Mouse (Mus musculus) MEL (cell line): ENCODE data around the gene Gm20662. TPM values are rescaled to one million over a fixed set of nuclear protein-coding genes. Genes with fewer than 3 reads are reported as not detected.
A peak's percentile ranks its signal among the peaks of the same experiment; 100 is the strongest.
"Not testable (repeated sequence)": the region's sequence is repeated elsewhere in the genome, so short reads cannot be mapped to it uniquely, and the experiment has no call there.

ENCODE experiments used
- DNase-seq: peaks from one replicate; pipeline ENCODE4 v3.0.0; 2011; ENCODE audit warnings: low read depth, low spot score
- H3K27ac ChIP-seq: 2 replicates; pipeline ENCODE4 v1.5.1; 2012; ENCODE audit warnings: low read depth, mild to moderate bottlenecking, control low read depth, low read length, moderate library complexity; ENCODE audit not compliant: control insufficient read depth
- H3K27me3 ChIP-seq, 2 experiments: fragments of 150-350 bp in 1 of 2; sonication (generic) in 1 of 2; 2 replicates each; pipeline ENCODE4 v1.6.1; 2012; ENCODE audit warnings: low read length in 2 of 2, mild to moderate bottlenecking in 2 of 2, improper control_type of control experiment in 1 of 2, moderate library complexity in 1 of 2; ENCODE audit not compliant: insufficient read depth in 2 of 2, control insufficient read depth in 1 of 2
- H3K36me3 ChIP-seq, 2 experiments: 2 replicates each; pipeline ENCODE4 v1.6.1; 2012 to 2014; ENCODE audit warnings: low read length in 2 of 2, improper control_type of control experiment in 1 of 2, inconsistent platforms in 1 of 2, mild to moderate bottlenecking in 1 of 2; ENCODE audit not compliant: insufficient read depth in 2 of 2, control insufficient read depth in 1 of 2
- H3K4me1 ChIP-seq, 2 experiments: fragments of 150-350 bp in 1 of 2; sonication (generic) in 1 of 2; 2 replicates each; pipeline ENCODE4 v1.6.1; 2012; ENCODE audit warnings: low read length in 2 of 2, improper control_type of control experiment in 1 of 2, mild to moderate bottlenecking in 1 of 2; ENCODE audit not compliant: insufficient read depth in 2 of 2, control insufficient read depth in 1 of 2
- H3K4me3 ChIP-seq, 2 experiments: fragments of 150-350 bp in 1 of 2; sonication (generic) in 1 of 2; 2 replicates each; pipeline ENCODE4 v1.5.1; 2012; ENCODE audit warnings: low read depth in 2 of 2, low read length in 2 of 2, mild to moderate bottlenecking in 2 of 2, moderate library complexity in 2 of 2, control low read depth in 1 of 2, improper control_type of control experiment in 1 of 2; ENCODE audit not compliant: control insufficient read depth in 1 of 2, insufficient read depth in 1 of 2
- H3K79me2 ChIP-seq: 2 replicates; pipeline ENCODE4 v1.6.1; 2012; ENCODE audit warnings: mild to moderate bottlenecking, low read length, moderate library complexity; ENCODE audit not compliant: control insufficient read depth, poor library complexity, insufficient read depth
- H3K9ac ChIP-seq: 2 replicates; pipeline ENCODE4 v1.6.1; 2012; ENCODE audit warnings: low read depth, mild to moderate bottlenecking, control low read depth, low read length, moderate library complexity; ENCODE audit not compliant: control insufficient read depth, poor library complexity, severe bottlenecking
- H3K9me3 ChIP-seq: fragments of 150-350 bp; sonication (generic); replicated peaks from 2 replicates; pipeline ENCODE4 v1.6.1; 2012; ENCODE audit warnings: mild to moderate bottlenecking, low read length, improper control_type of control experiment, moderate library complexity; ENCODE audit not compliant: insufficient read depth
- BHLHE40 ChIP-seq: IDR thresholded peaks from 2 replicates; pipeline ENCODE4 v1.6.1; 2012; ENCODE audit warnings: low read depth, mild to moderate bottlenecking, inconsistent platforms, low read length, improper control_type of control experiment, borderline replicate concordance
- CTCF ChIP-seq, 3 experiments: IDR thresholded peaks in 2 of 3; conservative IDR thresholded peaks in 1 of 3; 2 replicates each; pipeline ENCODE4 v1.5.1; 2011 to 2012; ENCODE audit warnings: low read length in 3 of 3, low read depth in 2 of 3, mild to moderate bottlenecking in 2 of 3, improper control_type of control experiment in 1 of 3, inconsistent platforms in 1 of 3, mixed read lengths in 1 of 3, moderate library complexity in 1 of 3; ENCODE audit not compliant: control insufficient read depth in 1 of 3, insufficient read depth in 1 of 3, poor library complexity in 1 of 3, severe bottlenecking in 1 of 3
- ELF1 ChIP-seq: IDR thresholded peaks from 2 replicates; pipeline ENCODE4 v1.6.1; 2014; ENCODE audit warnings: low read depth, mild to moderate bottlenecking, inconsistent platforms, low read length, improper control_type of control experiment, moderate library complexity
- GATA1 ChIP-seq: IDR thresholded peaks from 2 replicates; pipeline ENCODE4 v1.6.1; 2011; ENCODE audit warnings: low read depth, low read length, improper control_type of control experiment
- HCFC1 ChIP-seq: IDR thresholded peaks from 2 replicates; pipeline ENCODE4 v1.6.1; 2012; ENCODE audit warnings: low read depth, mild to moderate bottlenecking, inconsistent platforms, low read length, improper control_type of control experiment, moderate library complexity
- JUND ChIP-seq: IDR thresholded peaks from 2 replicates; pipeline ENCODE4 v1.6.1; 2011; ENCODE audit warnings: low read depth, mild to moderate bottlenecking, improper control_type of control experiment, low read length
- MAFK ChIP-seq: IDR thresholded peaks from 2 replicates; pipeline ENCODE4 v1.6.1; 2011; ENCODE audit warnings: low read depth, mild to moderate bottlenecking, low read length, improper control_type of control experiment, borderline replicate concordance
- MAX ChIP-seq: IDR thresholded peaks from 2 replicates; pipeline ENCODE4 v1.6.1; 2011; ENCODE audit warnings: low read length, improper control_type of control experiment
- MYB ChIP-seq: IDR thresholded peaks from 2 replicates; pipeline ENCODE4 v1.6.1; 2011; ENCODE audit warnings: mild to moderate bottlenecking, low read depth, low read length, improper control_type of control experiment
- NRF1 ChIP-seq: IDR thresholded peaks from 2 replicates; pipeline ENCODE4 v1.6.1; 2014; ENCODE audit warnings: low read depth, mild to moderate bottlenecking, inconsistent platforms, low read length, improper control_type of control experiment, moderate library complexity; ENCODE audit not compliant: poor library complexity, insufficient read depth, severe bottlenecking
- RAD21 ChIP-seq: IDR thresholded peaks from 2 replicates; pipeline ENCODE4 v1.6.1; 2011; ENCODE audit warnings: mild to moderate bottlenecking, low read depth, low read length, improper control_type of control experiment
- SIN3A ChIP-seq: IDR thresholded peaks from 2 replicates; pipeline ENCODE4 v1.6.1; 2012; ENCODE audit warnings: low read length, improper control_type of control experiment, inconsistent platforms
- SMC3 ChIP-seq: IDR thresholded peaks from 2 replicates; pipeline ENCODE4 v1.6.1; 2011; ENCODE audit warnings: low read depth, low read length, improper control_type of control experiment
- TBP ChIP-seq: IDR thresholded peaks from 2 replicates; pipeline ENCODE4 v1.8.0; 2011; ENCODE audit warnings: low read depth, low read length, improper control_type of control experiment
- ZKSCAN1 ChIP-seq: IDR thresholded peaks from 2 replicates; pipeline ENCODE4 v1.6.1; 2012; ENCODE audit warnings: low read depth, mild to moderate bottlenecking, inconsistent platforms, low read length, improper control_type of control experiment, moderate library complexity
- ZMIZ1 ChIP-seq: IDR thresholded peaks from 2 replicates; pipeline ENCODE4 v1.6.1; 2012; ENCODE audit warnings: low read depth, mild to moderate bottlenecking, inconsistent platforms, low read length, improper control_type of control experiment, moderate library complexity
- ZNF384 ChIP-seq: IDR thresholded peaks from 2 replicates; pipeline ENCODE4 v1.6.1; 2012; ENCODE audit warnings: low read depth, mild to moderate bottlenecking, inconsistent platforms, low read length, improper control_type of control experiment
- polyA plus RNA-seq, 2 experiments: library from polyadenylated mRNA; stranded (reverse) in 1 of 2; unstranded in 1 of 2; fragments of >175 nt in 1 of 2; fragments of >200 nt in 1 of 2; gene quantifications; 2 replicates each; pipeline versions ENCODE4 v1.2.1 to v1.2.4; 2012; ENCODE audit warnings: low replicate concordance in 2 of 2, low read depth in 1 of 2; ENCODE audit not compliant: insufficient read length in 2 of 2, insufficient read depth in 1 of 2, missing spikeins in 1 of 2
- total RNA-seq: library from RNA; depleted of rRNA; stranded (reverse); fragments of 300-350 nt; gene quantifications from 2 replicates; pipeline ENCODE4 v1.2.3, GENCODE M21; 2012

Gene Gm20662
- total and polyA plus RNA-seq, 3 experiments = 0.73 to 1.2 TPM; not detected in 1

GRCm38 (mm10) chr9:108013577-108013976 lies 17.4 kb downstream of the Gm20662 start:
- not testable (repeated sequence) for H3K4me3 ChIP-seq, H3K9me3 ChIP-seq, H3K36me3 ChIP-seq, H3K27me3 ChIP-seq, H3K9ac ChIP-seq, H3K27ac ChIP-seq, H3K4me1 ChIP-seq
- peak; percentile 34 for TF ChIP-seq RAD21
- TF ChIP-seq ZNF384 = peak; percentile 58
- peak; percentile 51 for TF ChIP-seq SMC3
- peak in 2 of 3 experiments; percentile 22 to 52; a peak in 3 of 6 replicates for TF ChIP-seq CTCF (IDR thresholded peaks at IDR 0.05 in 2 of 3, conservative IDR thresholded peaks at IDR 0.05 in 1 of 3; ENCODE audit: control insufficient read depth in 1 of 3, insufficient read depth in 1 of 3, low read depth in 2 of 3, low read length in 3 of 3, poor library complexity in 1 of 3, severe bottlenecking in 1 of 3)
- DNase-seq = peak; percentile 47
- peaks cover 20% of the 10 kb centered on the region for H3K79me2 ChIP-seq

GRCm38 (mm10) chr9:108017127-108017526 lies 21.0 kb downstream of the Gm20662 start:
- no peaks in the 10 kb centered on the region for H3K4me1 ChIP-seq
- H3K9me3 ChIP-seq = no peaks in the 10 kb centered on the region
- peaks cover 11% of the 10 kb centered on the region; the same call in 1 of the 2 replicates for H3K79me2 ChIP-seq
- H3K4me3 ChIP-seq = no peak overlapping the region
- DNase-seq = no peak
- no peak overlapping the region for H3K27ac ChIP-seq
- peaks cover 0 to 12% of the 10 kb centered on the region in 2 experiments; a peak in 2 of 4 replicates for H3K36me3 ChIP-seq
- no peak overlapping the region for H3K9ac ChIP-seq
- H3K27me3 ChIP-seq = no peaks in the 10 kb centered on the region
- no peak for TF ChIP-seq HCFC1
- no peak for TF ChIP-seq TBP
- no peak for TF ChIP-seq MAX
- TF ChIP-seq ZKSCAN1 = no peak
- TF ChIP-seq ZMIZ1 = no peak
- TF ChIP-seq MYB = no peak
- no peak for TF ChIP-seq NRF1
- no peak for TF ChIP-seq JUND
- no peak for TF ChIP-seq ZNF384
- no peak for TF ChIP-seq GATA1
- no peak for TF ChIP-seq ELF1
- no peak for TF ChIP-seq MAFK
- no peak for TF ChIP-seq BHLHE40
- no peak for TF ChIP-seq SIN3A
